Mouse (Mus musculus): ENCODE results near the gene Spo11. TPM values are rescaled to one million over a fixed set of nuclear protein-coding genes. Genes with fewer than 3 reads are reported as not detected.

Spo11 gene
- polyA plus RNA-seq, 1 experiment from 2014 or later = 0.20 TPM

DNA sequence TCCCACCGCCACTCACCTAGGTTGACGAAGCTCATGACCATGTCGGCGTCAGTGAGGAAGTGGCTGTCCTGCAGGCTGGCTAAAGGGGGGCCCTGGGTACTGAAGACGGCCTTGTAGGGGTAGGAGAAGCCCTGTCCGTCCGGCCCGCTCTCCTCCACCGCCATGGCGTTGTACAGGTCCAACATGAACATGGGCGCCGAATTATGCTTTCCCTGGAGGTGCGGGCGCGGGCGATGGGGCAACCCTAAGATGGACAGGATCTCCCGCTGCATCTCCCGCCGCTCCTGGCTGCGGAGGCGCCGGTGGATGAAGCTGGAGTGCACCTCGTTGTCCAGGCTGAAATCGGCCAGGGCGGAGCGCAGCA is 37.9 kb upstream of the Spo11 start:
- DNase-seq (ENCODE audit: low spot score) = peak; percentile 62
- peak overlapping the region; percentile 81 for H3K27ac ChIP-seq (replicated peaks)
- 0% methylated on average over 26 of the region's 26 CpGs for WGBS

GRCm38 (mm10) chr2:172940003-172940798 is 37.3 kb upstream of the Spo11 start, which contains the start of gene Bmp7:
Gene Bmp7, minus strand, starts transcription at chr2:172940321.
- Histone ChIP-seq H3K27me3 (ENCODE audit: low read depth, poor library complexity, severe bottlenecking) (peaks cover 99% of the 10 kb centered on the region), H3K27ac (replicated peaks) (peak within 1 kb of the TSS; percentile 81), H3K4me1 (peaks cover 64% of the 10 kb centered on the region), H3K4me3 (peak within 1 kb of the TSS; percentile 65), H3K9me3 (replicated peaks) (no peaks in the 10 kb centered on the region), H3K36me3 (no peaks in the 10 kb centered on the region)
- peak; percentile 83 for DNase-seq (ENCODE audit: low spot score)
- WGBS = under 1% methylated on average over 69 of the region's 82 CpGs

More for the DNA sequence above, 37.9 kb upstream of the Spo11 start:
- Histone ChIP-seq H3K9me3 (replicated peaks) (no peaks in the 10 kb centered on the region), H3K4me1 (peaks cover 69% of the 10 kb centered on the region), H3K4me3 (peak overlapping the region; percentile 65), H3K36me3 (no peaks in the 10 kb centered on the region), H3K27me3 (ENCODE audit: low read depth, poor library complexity, severe bottlenecking) (peaks cover 99% of the 10 kb centered on the region)

- H3K4me1 ChIP-seq = peaks cover 58% of the 10 kb centered on the region
- no peaks in the 10 kb centered on the region for H3K36me3 ChIP-seq
- no peak for DNase-seq (ENCODE audit: low spot score)
- no peaks in the 10 kb centered on the region for H3K9me3 ChIP-seq (replicated peaks)
- WGBS = under 1% methylated on average over 13 of the region's 13 CpGs
- H3K4me3 ChIP-seq = peak overlapping the region; percentile 65
- peak overlapping the region; percentile 81; the same call in 1 of the 2 replicates for H3K27ac ChIP-seq (replicated peaks)
- peaks cover 99% of the 10 kb centered on the region for H3K27me3 ChIP-seq (ENCODE audit: low read depth, poor library complexity, severe bottlenecking)
Observed at GRCm38 (mm10) chr2:172940799-172941163, 36.7 kb upstream of the Spo11 start.

GRCm38 (mm10) chr2:172949051-172949450 is 28.4 kb upstream of the Spo11 start:
- Histone ChIP-seq H3K4me1 (peaks cover 11% of the 10 kb centered on the region), H3K4me3 (no peak overlapping the region), H3K27me3 (ENCODE audit: low read depth, poor library complexity, severe bottlenecking) (peaks cover 38% of the 10 kb centered on the region), H3K36me3 (no peaks in the 10 kb centered on the region), H3K9me3 (replicated peaks) (no peaks in the 10 kb centered on the region), H3K27ac (replicated peaks) (no peak overlapping the region)
- DNase-seq (ENCODE audit: low spot score) = no peak
- WGBS = 50% methylated on average over 5 of the region's 5 CpGs

GRCm38 (mm10) chr2:172950119-172950676 is 27.3 kb upstream of the Spo11 start:
- DNase-seq (ENCODE audit: low spot score) = no peak
- WGBS = 68% methylated on average over 9 of the region's 9 CpGs

DNA sequence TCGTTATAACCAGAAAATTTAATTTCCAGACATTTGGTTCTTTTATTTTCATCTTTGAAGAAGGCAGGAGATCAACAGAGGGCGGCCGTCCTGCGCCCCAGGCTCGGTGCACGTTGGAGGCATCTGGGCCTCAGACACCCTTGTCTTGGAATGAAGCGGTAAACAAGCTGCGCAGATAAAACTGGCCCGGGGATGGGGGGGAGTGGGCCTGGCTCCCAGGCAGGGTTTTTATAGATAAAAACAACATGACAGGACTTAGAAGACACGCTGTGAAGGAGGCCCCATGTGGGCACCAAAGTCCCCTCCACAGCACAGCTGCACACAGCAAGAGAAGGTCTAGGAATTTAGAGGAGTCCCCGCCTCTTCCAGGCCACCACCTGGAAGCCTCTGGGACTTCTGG is 26.8 kb upstream of the Spo11 start:
- WGBS = 47% methylated on average over 11 of the region's 11 CpGs
- H3K36me3 ChIP-seq = no peaks in the 10 kb centered on the region
- no peak overlapping the region for H3K27ac ChIP-seq (replicated peaks)
- H3K9me3 ChIP-seq (replicated peaks) = peaks cover 2% of the 10 kb centered on the region; the same call in 1 of the 2 replicates
- peaks cover 11% of the 10 kb centered on the region for H3K4me1 ChIP-seq
- no peak for DNase-seq (ENCODE audit: low spot score)
- no peak overlapping the region for H3K4me3 ChIP-seq
- peaks cover 22% of the 10 kb centered on the region for H3K27me3 ChIP-seq (ENCODE audit: low read depth, poor library complexity, severe bottlenecking)

More at GRCm38 (mm10) chr2:172950119-172950676, 27.3 kb upstream of the Spo11 start:
- H3K4me1 ChIP-seq = peaks cover 11% of the 10 kb centered on the region
- H3K27me3 ChIP-seq (ENCODE audit: low read depth, poor library complexity, severe bottlenecking) = peaks cover 27% of the 10 kb centered on the region
- H3K4me3 ChIP-seq = no peak overlapping the region
- no peak overlapping the region for H3K27ac ChIP-seq (replicated peaks)
- H3K36me3 ChIP-seq = no peaks in the 10 kb centered on the region
- H3K9me3 ChIP-seq (replicated peaks) = no peaks in the 10 kb centered on the region

- no peak for DNase-seq (ENCODE audit: low spot score)
- WGBS = 84% methylated on average over 2 of the region's 2 CpGs
- Histone ChIP-seq H3K4me3 (no peak overlapping the region), H3K27ac (replicated peaks) (no peak overlapping the region), H3K36me3 (0 out of 2 replicates have a peak, but pooled peaks cover 5% of the 10 kb centered on the region), H3K27me3 (ENCODE audit: low read depth, poor library complexity, severe bottlenecking) (peaks cover 16% of the 10 kb centered on the region; the same call in 1 of the 2 replicates), H3K9me3 (replicated peaks) (peaks cover 14% of the 10 kb centered on the region), H3K4me1 (peaks cover 11% of the 10 kb centered on the region)
Observed at GRCm38 (mm10) chr2:172951976-172952375, 25.5 kb upstream of the Spo11 start.

- Histone ChIP-seq H3K27ac (replicated peaks) (peak overlapping the region; percentile 76), H3K4me3 (no peak overlapping the region), H3K4me1 (peaks cover 27% of the 10 kb centered on the region), H3K36me3 (0 out of 2 replicates have a peak, but pooled peaks cover 6% of the 10 kb centered on the region), H3K9me3 (replicated peaks) (peaks cover 24% of the 10 kb centered on the region), H3K27me3 (ENCODE audit: low read depth, poor library complexity, severe bottlenecking) (peaks cover 11% of the 10 kb centered on the region)
- 9% methylated on average over 5 of the region's 5 CpGs for WGBS
- peak; percentile 47 for DNase-seq (ENCODE audit: low spot score)
Observed at GRCm38 (mm10) chr2:172958579-172958978, 18.9 kb upstream of the Spo11 start.

DNA sequence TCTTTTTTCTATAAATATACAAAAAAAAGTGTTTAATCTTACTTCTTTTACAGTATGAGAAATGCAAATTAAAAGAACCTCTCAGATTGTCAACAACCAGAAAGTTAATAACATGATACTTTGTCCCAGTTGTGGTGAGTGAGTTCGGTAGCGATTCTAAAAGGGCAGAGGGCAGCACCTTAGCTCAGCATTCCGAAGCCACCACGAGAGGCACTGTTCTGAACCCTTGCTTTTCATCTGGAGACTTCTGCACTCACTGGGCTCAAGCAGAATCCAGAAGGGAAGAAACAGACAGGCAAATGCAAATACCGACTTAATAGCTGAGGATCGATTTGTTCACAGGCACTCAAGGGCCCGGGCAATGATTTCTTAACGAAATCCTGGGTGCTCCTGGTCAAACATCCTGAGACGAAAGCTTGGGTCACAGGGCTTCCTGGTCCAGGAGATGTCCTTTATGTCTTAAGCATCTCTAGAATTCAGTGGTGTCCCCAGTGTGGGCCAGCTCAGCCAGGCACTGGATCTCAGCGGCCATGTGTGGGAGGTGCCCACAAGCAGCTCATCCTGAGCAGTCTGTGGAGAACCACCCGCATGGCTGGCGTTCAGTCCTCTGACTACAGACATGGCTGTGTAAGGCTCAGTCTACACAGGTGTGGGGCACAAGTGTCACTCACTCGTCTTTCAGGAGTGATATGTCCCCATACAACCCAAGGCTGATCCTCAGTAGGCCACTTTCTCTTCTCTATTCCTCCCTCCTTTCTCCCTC is 18.3 kb upstream of the Spo11 start:
- Histone ChIP-seq H3K27me3 (ENCODE audit: low read depth, poor library complexity, severe bottlenecking) (peaks cover 11% of the 10 kb centered on the region), H3K4me3 (no peak overlapping the region), H3K36me3 (0 out of 2 replicates have a peak, but pooled peaks cover 6% of the 10 kb centered on the region), H3K27ac (replicated peaks) (peak overlapping the region; percentile 76; the same call in 1 of the 2 replicates), H3K9me3 (replicated peaks) (peaks cover 24% of the 10 kb centered on the region), H3K4me1 (peaks cover 29% of the 10 kb centered on the region)
- WGBS = 53% methylated on average over 13 of the region's 13 CpGs
- DNase-seq (ENCODE audit: low spot score) = no peak

- peaks cover 24% of the 10 kb centered on the region for H3K9me3 ChIP-seq (replicated peaks)
- peaks cover 39% of the 10 kb centered on the region for H3K4me1 ChIP-seq
- 0 out of 2 replicates have a peak, but pooled peaks cover 6% of the 10 kb centered on the region for H3K36me3 ChIP-seq
- DNase-seq (ENCODE audit: low spot score) = no peak
- peaks cover 11% of the 10 kb centered on the region for H3K27me3 ChIP-seq (ENCODE audit: low read depth, poor library complexity, severe bottlenecking)
- H3K27ac ChIP-seq (replicated peaks) = no peak overlapping the region
- WGBS = 90% methylated on average over 3 of the region's 3 CpGs
- H3K4me3 ChIP-seq = no peak overlapping the region
Observed at GRCm38 (mm10) chr2:172960350-172960749, 17.1 kb upstream of the Spo11 start.

DNA sequence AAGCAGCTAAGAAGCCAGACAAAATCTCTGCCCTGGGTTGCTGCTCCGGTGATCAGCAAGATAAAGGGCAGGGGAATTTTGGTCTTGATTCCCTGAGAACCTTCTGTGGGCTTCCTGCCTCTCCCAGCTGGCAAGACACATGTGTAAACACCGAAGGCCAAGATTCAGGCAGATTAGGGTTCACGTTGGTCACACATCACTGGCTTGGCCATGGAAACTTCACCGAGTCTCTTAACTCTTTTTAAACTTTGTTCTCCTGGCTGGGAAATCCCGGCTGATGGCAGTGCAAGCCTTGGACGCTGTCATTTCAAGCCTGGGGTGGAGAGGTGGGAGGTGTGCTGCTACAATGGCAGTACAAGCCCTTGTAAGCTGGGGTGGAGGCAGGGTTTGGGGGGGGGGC is 16.3 kb upstream of the Spo11 start:
- H3K4me1 ChIP-seq = peaks cover 45% of the 10 kb centered on the region
- no peak overlapping the region; the same call in 1 of the 2 replicates for H3K27ac ChIP-seq (replicated peaks)
- no peak overlapping the region for H3K4me3 ChIP-seq
- H3K9me3 ChIP-seq (replicated peaks) = peaks cover 18% of the 10 kb centered on the region
- H3K36me3 ChIP-seq = 0 out of 2 replicates have a peak, but pooled peaks cover 6% of the 10 kb centered on the region
- peaks cover 11% of the 10 kb centered on the region for H3K27me3 ChIP-seq (ENCODE audit: low read depth, poor library complexity, severe bottlenecking)
- WGBS = 33% methylated on average over 6 of the region's 6 CpGs
- no peak for DNase-seq (ENCODE audit: low spot score)

GRCm38 (mm10) chr2:172965249-172965648 is 12.3 kb upstream of the Spo11 start:
- no peaks in the 10 kb centered on the region for H3K36me3 ChIP-seq
- no peak for DNase-seq (ENCODE audit: low spot score)
- 0 out of 2 replicates have a peak overlapping the region, but pooled peaks have one; percentile 23 for H3K27ac ChIP-seq (replicated peaks)
- WGBS = 44% methylated on average over 11 of the region's 11 CpGs
- H3K4me3 ChIP-seq = no peak overlapping the region
- H3K4me1 ChIP-seq = peaks cover 25% of the 10 kb centered on the region
- 0 out of 2 replicates have a peak, but pooled peaks cover 4% of the 10 kb centered on the region for H3K9me3 ChIP-seq (replicated peaks)
- H3K27me3 ChIP-seq (ENCODE audit: low read depth, poor library complexity, severe bottlenecking) = peaks cover 3% of the 10 kb centered on the region; the same call in 1 of the 2 replicates
